In the genomic region with DNA sequence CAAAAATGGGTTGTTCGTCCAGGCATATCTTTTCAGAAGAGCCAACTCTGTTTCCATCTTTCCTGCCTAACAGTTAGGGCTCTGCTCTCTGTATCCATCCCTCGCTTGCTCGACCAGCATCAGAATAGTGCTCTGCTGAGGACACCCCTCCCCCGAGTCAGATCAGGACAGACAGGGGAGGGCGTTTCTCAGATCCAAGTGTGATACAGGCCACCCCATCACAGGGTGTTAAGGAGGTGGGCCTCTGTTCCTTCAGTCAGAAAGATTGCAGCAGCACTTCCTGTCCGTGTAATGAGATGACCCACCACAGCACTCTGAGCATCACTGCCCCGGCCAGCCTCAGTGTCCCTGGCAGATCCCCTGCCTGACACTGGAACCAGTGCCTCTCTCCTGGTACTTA, we compare ENCODE assay signal across 14 mouse cellular contexts. TPM values are rescaled to one million over a fixed set of nuclear protein-coding genes. Genes with fewer than 3 reads are reported as not detected.
A peak's percentile ranks its signal among the peaks of the same experiment; 100 is the strongest.
DNase-seq lines count a peak whose midpoint lies in the region; ATAC-seq and TF ChIP-seq lines count a peak whose summit lies in the region.
"Had no signal": no experiment of that assay in that cellular context is flagged by ENCODE, and none has a peak within 500 bp of the region (broad histone marks: within the 10 kb centered on the region; RNA-seq: fewer than 3 reads in every experiment).

No protein-coding gene starts in this region.

- H3K4me3 ChIP-seq in heart, embryonic 13.5 days, result no peak overlapping the region
- H3K4me3 ChIP-seq in lung, embryonic 14.5 days (ENCODE audit: low read depth, low read length), result no peak overlapping the region
- no peak overlapping the region for H3K4me3 ChIP-seq in embryonic facial prominence, embryonic 15.5 days (replicated peaks)
- H3K4me3 ChIP-seq in neural tube, embryonic 15.5 days (replicated peaks), result no peak overlapping the region
- H3K4me3 ChIP-seq in cerebellum, adult 2 months (replicated peaks; ENCODE audit: insufficient read depth, low read depth, low read length), result no peak overlapping the region

- H3K27me3 ChIP-seq in heart, embryonic 13.5 days (replicated peaks), result no peaks in the 10 kb centered on the region
- no peaks in the 10 kb centered on the region for H3K27me3 ChIP-seq in lung, embryonic 14.5 days (ENCODE audit: insufficient read depth, low read length)
- no peaks in the 10 kb centered on the region for H3K27me3 ChIP-seq in embryonic facial prominence, embryonic 15.5 days
- no peaks in the 10 kb centered on the region for H3K27me3 ChIP-seq in neural tube, embryonic 15.5 days (replicated peaks)
- no peaks in the 10 kb centered on the region for H3K27me3 ChIP-seq in cerebellum, adult 2 months (ENCODE audit: control insufficient read depth, insufficient read depth, low read length)

- peak overlapping the region; percentile 58 for H3K9ac ChIP-seq in heart, embryonic 13.5 days
- 0 out of 2 replicates have a peak overlapping the region, but pooled peaks have one; percentile 27 for H3K9ac ChIP-seq in lung, embryonic 14.5 days
- no peak overlapping the region for H3K9ac ChIP-seq in embryonic facial prominence, embryonic 15.5 days
- H3K9ac ChIP-seq in neural tube, embryonic 15.5 days (replicated peaks), result no peak overlapping the region

- H3K4me2 ChIP-seq in heart, embryonic 13.5 days, result peak overlapping the region; percentile 57
- no peak overlapping the region; the same call in 1 of the 2 replicates for H3K4me2 ChIP-seq in lung, embryonic 14.5 days
- H3K4me2 ChIP-seq in embryonic facial prominence, embryonic 15.5 days (replicated peaks), result no peak overlapping the region
- H3K4me2 ChIP-seq in neural tube, embryonic 15.5 days, result no peak overlapping the region
- H3K4me2 ChIP-seq: midbrain, embryonic 11.5 days had no signal

- TF ChIP-seq CTCF in lung, embryonic 14.5 days (IDR thresholded peaks at IDR 0.05; ENCODE audit: low read depth), result no peak
- TF ChIP-seq CTCF in cerebellum, adult 2 months (IDR thresholded peaks at IDR 0.05; ENCODE audit: borderline replicate concordance, insufficient read depth, low read depth, low read length), result no peak

- peaks cover 67% of the 10 kb centered on the region for H3K36me3 ChIP-seq in heart, embryonic 13.5 days
- peaks cover 40% of the 10 kb centered on the region; the same call in 1 of the 2 replicates for H3K36me3 ChIP-seq in lung, embryonic 14.5 days (ENCODE audit: insufficient read depth)
- peaks cover 52% of the 10 kb centered on the region for H3K36me3 ChIP-seq in embryonic facial prominence, embryonic 15.5 days
- peaks cover 37% of the 10 kb centered on the region for H3K36me3 ChIP-seq in neural tube, embryonic 15.5 days

- H3K27ac ChIP-seq in heart, embryonic 13.5 days (replicated peaks), result peak overlapping the region; percentile 95
- H3K27ac ChIP-seq in lung, embryonic 14.5 days (ENCODE audit: low read depth), result peak overlapping the region; percentile 86
- peak overlapping the region; percentile 74 for H3K27ac ChIP-seq in embryonic facial prominence, embryonic 15.5 days (replicated peaks)
- peak overlapping the region; percentile 48 for H3K27ac ChIP-seq in neural tube, embryonic 15.5 days (replicated peaks)
- no peak overlapping the region for H3K27ac ChIP-seq in cerebellum, adult 2 months (ENCODE audit: insufficient read depth, low read length)

- no peak for ATAC-seq in heart, embryonic 13.5 days (ENCODE audit: extremely low read depth, insufficient number of reproducible peaks, low FRiP score, low TSS enrichment)
- ATAC-seq in lung, embryonic 14.5 days (ENCODE audit: insufficient read depth), result peak; percentile 35
- no peak for ATAC-seq in embryonic facial prominence, embryonic 15.5 days (ENCODE audit: insufficient number of reproducible peaks, low FRiP score, low TSS enrichment, low read depth)
- no peak for ATAC-seq in neural tube, embryonic 15.5 days (ENCODE audit: low FRiP score)

- no peaks in the 10 kb centered on the region for H3K9me3 ChIP-seq in heart, embryonic 13.5 days
- no peaks in the 10 kb centered on the region for H3K9me3 ChIP-seq in lung, embryonic 14.5 days (ENCODE audit: low read depth, low read length)
- H3K9me3 ChIP-seq in embryonic facial prominence, embryonic 15.5 days (replicated peaks), result no peaks in the 10 kb centered on the region
- no peaks in the 10 kb centered on the region for H3K9me3 ChIP-seq in neural tube, embryonic 15.5 days (replicated peaks)
- H3K9me3 ChIP-seq: G1E had no signal

- TF ChIP-seq POLR2A in cerebellum, adult 2 months (IDR thresholded peaks at IDR 0.05; ENCODE audit: borderline replicate concordance, insufficient read depth, low read length), result no peak

- WGBS in heart, embryonic 13.5 days, result 14% methylated on average over 7 of the region's 7 CpGs
- 16% methylated on average over 7 of the region's 7 CpGs for WGBS in lung, embryonic 14.5 days
- WGBS in embryonic facial prominence, embryonic 15.5 days, result 31% methylated on average over 7 of the region's 7 CpGs
- 50% methylated on average over 7 of the region's 7 CpGs for WGBS in neural tube, embryonic 15.5 days
- WGBS in cerebellum, adult 2 months, result 59% methylated on average over 7 of the region's 7 CpGs

- no peak for DNase-seq in heart, adult 18-20 months
- DNase-seq in lung, embryonic 14.5 days, result peak; percentile 7
- no peak for DNase-seq in lung, postnatal 4 days
- DNase-seq in adrenal gland, adult 18-20 months (ENCODE audit: low spot score in 2 of 2), result no peak
- no peak for DNase-seq in cerebellum, adult 2 months
- DNase-seq: adrenal gland, postnatal 10 days; cerebellum, postnatal 10 days had no signal

- peaks cover 82% of the 10 kb centered on the region for H3K4me1 ChIP-seq in heart, embryonic 13.5 days
- 0 out of 2 replicates have a peak, but pooled peaks cover 3% of the 10 kb centered on the region for H3K4me1 ChIP-seq in lung, embryonic 14.5 days (ENCODE audit: insufficient read depth)
- H3K4me1 ChIP-seq in embryonic facial prominence, embryonic 15.5 days, result peaks cover 24% of the 10 kb centered on the region
- peaks cover 7% of the 10 kb centered on the region; the same call in 1 of the 2 replicates for H3K4me1 ChIP-seq in neural tube, embryonic 15.5 days
- peaks cover 36% of the 10 kb centered on the region for H3K4me1 ChIP-seq in cerebellum, adult 2 months (ENCODE audit: control insufficient read depth, insufficient read depth, low read length)

RNA-seq across cellular contexts. Expression of a gene that starts 35.3 kb away (rescaled TPM):
- 0.18 TPM in 1 of 2 replicates, not detected in the other for polyA plus RNA-seq in heart, embryonic 13.5 days (2015; fragmentation: Nextera tagmentation; extraction: Ambion mirVana)
- total RNA-seq in heart, adult 18-20 months (2021), result not detected
- 1.6 and 2.1 TPM in 2 replicates for polyA plus RNA-seq in lung, embryonic 14.5 days (2014; fragmentation: Nextera tagmentation; extraction: Ambion mirVana)
- polyA plus RNA-seq in embryonic facial prominence, embryonic 15.5 days (2015; fragmentation: Nextera tagmentation; extraction: Ambion mirVana), result not detected in 2 replicates
- polyA plus RNA-seq in neural tube, embryonic 15.5 days (2015; fragmentation: Nextera tagmentation; extraction: Ambion mirVana), result 0.19 and 0.33 TPM in 2 replicates
- not detected for total RNA-seq in adrenal gland, adult 18-20 months (2021)
- 0.19 and 0.28 TPM in 2 replicates for polyA plus RNA-seq in cerebellum, adult 2 months (2012; rRNA removed)
- total RNA-seq: G1E had no signal
- polyA plus RNA-seq: G1E; midbrain, embryonic 11.5 days had no signal

RNA-seq across cellular contexts. Expression of a gene that starts 43.0 kb away (rescaled TPM):
- not detected in 2 replicates for polyA plus RNA-seq in heart, embryonic 13.5 days (2015; fragmentation: Nextera tagmentation; extraction: Ambion mirVana)
- not detected for total RNA-seq in heart, adult 18-20 months (2021)
- polyA plus RNA-seq in lung, embryonic 14.5 days (2014; fragmentation: Nextera tagmentation; extraction: Ambion mirVana), result not detected in 2 replicates
- polyA plus RNA-seq in embryonic facial prominence, embryonic 15.5 days (2015; fragmentation: Nextera tagmentation; extraction: Ambion mirVana), result not detected in 2 replicates
- polyA plus RNA-seq in neural tube, embryonic 15.5 days (2015; fragmentation: Nextera tagmentation; extraction: Ambion mirVana), result not detected in 2 replicates
- total RNA-seq in adrenal gland, adult 18-20 months (2021), result not detected
- polyA plus RNA-seq in cerebellum, adult 2 months (2012; rRNA removed), result not detected in 2 replicates
- total RNA-seq: adrenal gland, postnatal 10 days; left cerebral cortex, postnatal 14 days had no signal
- polyA plus RNA-seq: G1E; kidney, adult 2 months; midbrain, embryonic 11.5 days had no signal

Comparison
In these comparisons a context has a peak if more than half of its experiments do, and no peak if none do; other contexts are left out.
1. H3K9ac ChIP-seq: peak in heart, embryonic 13.5 days (single experiment) and lung, embryonic 14.5 days (single experiment); none in embryonic facial prominence, embryonic 15.5 days (single experiment) and neural tube, embryonic 15.5 days (single experiment).